8 mouse cellular contexts compared by ENCODE assay signal in genomic region chr6:92414478-92415404, GRCm38 (mm10).
DNase-seq lines count a peak whose midpoint lies in the region; ATAC-seq lines count a peak whose summit lies in the region.

No protein-coding gene starts in this region.

- ATAC-seq in frontal cortex, adult (ENCODE audit: low TSS enrichment) = peak; percentile 31; the same call in 1 of the 2 replicates
- ATAC-seq in neural tube, embryonic 12.5 days (ENCODE audit: low FRiP score, low read depth) = peak; percentile 65; the same call in 1 of the 2 replicates

- H3K4me3 ChIP-seq in neural tube, embryonic 12.5 days = no peak overlapping the region

- H3K27me3 ChIP-seq in neural tube, embryonic 12.5 days (replicated peaks) = no peaks in the 10 kb centered on the region

- no peak for DNase-seq in frontal cortex, postnatal 10 days (ENCODE audit: low spot score in 2 of 2)
- DNase-seq in embryo, embryonic 10.5 days (ENCODE audit: low spot score) = peak; percentile 56
- peak; percentile 39 for DNase-seq in hindlimb bud, embryonic 11.5 days (ENCODE audit: extremely low spot score, low read depth, low spot score)
- DNase-seq in urinary bladder, postnatal 36 days (ENCODE audit: low spot score in 2 of 2) = no peak
- no peak for DNase-seq in cerebellum, adult 18-20 months
- no peak for DNase-seq in cerebellum, postnatal 14 days

- peaks cover 10% of the 10 kb centered on the region for H3K4me1 ChIP-seq in neural tube, embryonic 12.5 days

- no peaks in the 10 kb centered on the region for H3K9me3 ChIP-seq in neural tube, embryonic 12.5 days

- H3K4me2 ChIP-seq in neural tube, embryonic 12.5 days (replicated peaks) = 0 out of 2 replicates have a peak overlapping the region, but pooled peaks have one; percentile 18

- H3K27ac ChIP-seq in neural tube, embryonic 12.5 days = no peak overlapping the region

- H3K9ac ChIP-seq in neural tube, embryonic 12.5 days = no peak overlapping the region

- peaks cover 23% of the 10 kb centered on the region for H3K36me3 ChIP-seq in neural tube, embryonic 12.5 days

- WGBS in neural tube, embryonic 12.5 days = 38% methylated on average over 8 of the region's 8 CpGs

Comparison
In these comparisons a context has a peak if more than half of its experiments do, and no peak if none do; other contexts are left out.
1. DNase-seq: peak in embryo, embryonic 10.5 days (single experiment) and hindlimb bud, embryonic 11.5 days (single experiment); none in frontal cortex, postnatal 10 days (0 of 2), urinary bladder, postnatal 36 days (0 of 2), cerebellum, adult 18-20 months (0 of 2) and cerebellum, postnatal 14 days (0 of 2).